Mouse (Mus musculus) yolk sac, embryonic 10.5 days (tissue): ENCODE results near the gene Gm8267.
"Not testable (repeated sequence)": the region's sequence is repeated elsewhere in the genome, so short reads cannot be mapped to it uniquely, and the experiment has no call there.

Source experiments
- DNase-seq: peaks from one replicate; pipeline ENCODE4 v3.0.0-alpha.2; 2017; ENCODE audit warnings: low spot score

Gm8267 gene

DNA sequence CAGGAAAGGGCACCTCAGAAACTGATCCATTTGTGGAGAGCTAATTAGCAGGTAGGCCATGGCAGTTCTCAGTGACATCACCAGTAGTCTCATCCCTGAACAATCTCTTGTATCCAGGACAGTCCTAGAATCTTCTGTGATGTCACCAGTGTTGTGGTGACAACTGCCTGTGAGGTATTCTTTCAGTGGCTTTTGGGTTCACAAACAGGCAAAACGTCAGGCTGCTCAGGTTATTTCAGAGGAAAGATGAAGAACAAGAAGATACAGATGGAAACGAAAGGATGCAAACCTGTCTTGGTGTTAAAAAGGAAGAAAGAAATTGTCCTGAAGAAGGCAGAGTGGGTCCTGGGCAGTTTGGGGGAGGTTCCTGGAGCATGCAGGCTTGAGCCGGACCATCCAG lies at the start of gene Gm8267:
Gm8267 (minus strand) TSS at position 101 of the 400 bp plus-strand sequence.
- DNase-seq: no peak

DNA sequence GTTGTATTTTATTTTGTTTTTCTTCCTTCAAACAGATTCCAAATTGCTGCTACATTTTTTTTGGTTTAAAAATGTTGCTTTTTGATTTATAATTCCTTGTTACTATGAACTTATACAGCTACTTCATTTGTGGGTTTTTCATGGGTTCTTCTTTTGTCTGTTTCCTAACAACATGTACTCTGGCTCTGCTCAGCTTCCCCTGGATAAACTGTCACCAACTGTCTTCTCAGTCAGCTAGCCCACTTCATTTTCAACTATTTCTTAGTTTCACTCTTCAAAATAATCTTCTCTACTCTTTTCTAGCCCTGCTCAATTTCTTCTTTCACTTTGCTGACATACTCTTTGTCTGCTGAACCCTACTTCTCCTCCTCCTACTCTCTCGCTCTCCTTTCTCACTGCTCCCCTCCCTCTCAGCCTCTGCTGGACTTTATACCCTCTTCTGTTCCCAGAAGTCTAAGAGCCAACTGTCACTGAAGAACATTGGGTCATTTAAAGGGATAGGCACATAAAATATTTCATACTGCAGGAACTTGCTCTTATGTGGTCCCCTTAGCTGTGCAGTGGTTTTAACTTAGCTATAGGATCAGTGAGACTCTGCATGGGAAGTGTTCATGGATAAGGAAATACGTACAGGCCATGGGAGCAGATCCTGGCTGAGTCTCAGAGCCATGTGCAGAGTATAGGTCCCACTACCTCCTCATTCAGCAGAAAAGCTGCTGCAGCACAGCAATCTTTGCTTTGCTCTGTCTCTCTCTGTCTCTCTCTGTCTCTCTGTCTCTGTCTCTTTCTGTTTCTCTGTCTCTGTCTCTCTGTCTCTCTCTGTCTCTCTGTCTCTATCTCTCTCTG lies 39.6 kb upstream of the Gm8267 start:
- not testable (repeated sequence) for DNase-seq

DNA sequence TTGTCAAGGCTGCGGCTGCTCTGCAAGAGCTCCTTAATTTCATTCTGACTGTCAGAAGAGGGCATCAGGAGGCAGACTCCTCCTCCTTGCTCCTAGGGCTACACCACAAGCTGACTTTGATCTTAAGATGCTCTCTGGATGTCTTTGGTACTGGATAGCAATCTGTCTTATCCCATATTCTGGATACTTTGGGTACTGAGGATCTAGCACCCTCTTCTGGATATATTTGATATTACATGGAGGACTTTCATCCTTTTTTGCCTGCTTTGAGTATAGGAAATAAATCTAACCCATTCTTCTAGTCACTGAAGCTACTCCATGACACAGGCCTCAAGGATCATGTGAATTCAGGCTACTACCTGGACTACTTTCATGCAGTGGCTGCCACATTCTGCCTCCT lies 7.4 kb downstream of the Gm8267 start:
- not testable (repeated sequence) for DNase-seq

DNA sequence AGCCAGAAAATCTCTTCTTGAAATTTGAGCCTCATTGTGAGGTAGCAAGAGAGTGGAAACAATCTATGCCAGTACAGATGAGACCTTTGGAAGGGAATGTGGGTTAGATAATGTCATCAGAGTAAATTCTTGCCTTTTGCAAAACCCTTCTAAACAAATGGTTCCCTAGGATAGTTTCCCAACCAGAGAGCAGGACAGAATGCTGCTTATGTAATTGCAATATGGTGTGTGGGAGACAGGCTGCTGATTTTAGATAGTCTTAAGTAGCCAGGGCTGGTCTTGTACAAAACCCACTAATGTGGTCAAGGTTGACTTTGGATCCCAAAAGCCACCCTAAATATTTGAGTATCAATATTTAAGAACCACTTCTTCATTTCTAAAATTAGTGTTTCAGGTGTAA lies 19.4 kb downstream of the Gm8267 start:
- DNase-seq: not testable (repeated sequence)

DNA sequence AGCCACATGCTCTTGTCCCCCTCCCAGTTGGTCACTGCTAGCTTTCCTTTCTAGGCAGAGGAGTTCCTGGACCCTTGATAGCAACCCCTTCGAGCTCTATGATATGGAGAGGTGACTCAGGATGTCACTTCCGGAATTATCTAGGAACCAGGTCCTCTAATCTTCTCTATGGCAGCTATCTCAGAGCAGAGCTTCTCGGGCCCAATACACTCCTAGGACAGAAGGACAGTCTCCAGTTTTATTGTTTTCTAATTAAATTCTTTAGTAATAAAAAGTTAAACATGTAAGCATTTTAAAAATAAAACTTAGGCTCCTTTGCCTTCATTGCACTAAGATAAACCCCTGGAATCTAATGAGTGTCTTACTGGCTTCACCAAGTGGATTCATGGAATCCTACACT lies 43.8 kb downstream of the Gm8267 start, which contains the start of gene Gm8257:
Gm8257 (minus strand) TSS at position 101 of the 400 bp plus-strand sequence.
- not testable (repeated sequence) for DNase-seq
